Mouse (Mus musculus) thymus, adult 2 months (tissue): ENCODE data around the gene Izumo4. TPM values are rescaled to one million over a fixed set of nuclear protein-coding genes. Genes with fewer than 3 reads are reported as not detected.

Experiments used
- DNase-seq: peaks from one replicate; pipeline ENCODE4 v3.0.0; 2021
- H3K27ac ChIP-seq: fragments of 200-500 bp; 2 replicates; pipeline ENCODE4 v1.5.1; 2012; ENCODE audit warnings: low read length, control low read depth; ENCODE audit not compliant: control insufficient read depth, insufficient read depth
- H3K27me3 ChIP-seq: fragments of 200-500 bp; 2 replicates; pipeline ENCODE4 v1.6.1; 2012; ENCODE audit warnings: mild to moderate bottlenecking, low read length, moderate library complexity, mixed read lengths; ENCODE audit not compliant: control insufficient read depth, insufficient read depth
- H3K36me3 ChIP-seq: fragments of 200-500 bp; 2 replicates; pipeline ENCODE4 v1.6.1; 2012; ENCODE audit warnings: mild to moderate bottlenecking, low read length, moderate library complexity; ENCODE audit not compliant: control insufficient read depth, insufficient read depth
- H3K4me1 ChIP-seq: fragments of 200-500 bp; replicated peaks from 2 replicates; pipeline ENCODE4 v1.6.1; 2012; ENCODE audit warnings: low read length; ENCODE audit not compliant: control insufficient read depth, insufficient read depth
- H3K4me3 ChIP-seq: fragments of 200-500 bp; 2 replicates; pipeline ENCODE4 v1.5.1; 2012; ENCODE audit warnings: mild to moderate bottlenecking, low read length, control low read depth, moderate library complexity; ENCODE audit not compliant: control insufficient read depth, insufficient read depth
- CTCF ChIP-seq: fragments of 200-500 bp; IDR thresholded peaks from 2 replicates; pipeline ENCODE4 v1.5.1; 2012; ENCODE audit warnings: mild to moderate bottlenecking, control low read depth, low read length, moderate library complexity, borderline replicate concordance; ENCODE audit not compliant: control insufficient read depth, poor library complexity, insufficient read depth; ENCODE audit errors: extremely low read depth
- POLR2A ChIP-seq: fragments of 200-500 bp; IDR thresholded peaks from 2 replicates; pipeline ENCODE4 v1.6.1; 2012; ENCODE audit warnings: mild to moderate bottlenecking, low read length, control low read depth, moderate library complexity; ENCODE audit not compliant: control insufficient read depth, poor library complexity, insufficient read depth; ENCODE audit errors: extremely low read depth
- WGBS: fragments of 180-500 bp; shearing (Covaris S2); methylation state at CpG from one replicate; pipeline ENCODE4 v1.1.7; 2018; 5-methylcytosine and 5-hydroxymethylcytosine counted together
- polyA plus RNA-seq: library from polyadenylated mRNA; depleted of rRNA; stranded (reverse); fragments of >200 nt; gene quantifications from 2 replicates; pipeline ENCODE4 v1.2.3, GENCODE M21; 2012

Gene Izumo4
- polyA plus RNA-seq, 1 experiment: 66.9 TPM

DNA sequence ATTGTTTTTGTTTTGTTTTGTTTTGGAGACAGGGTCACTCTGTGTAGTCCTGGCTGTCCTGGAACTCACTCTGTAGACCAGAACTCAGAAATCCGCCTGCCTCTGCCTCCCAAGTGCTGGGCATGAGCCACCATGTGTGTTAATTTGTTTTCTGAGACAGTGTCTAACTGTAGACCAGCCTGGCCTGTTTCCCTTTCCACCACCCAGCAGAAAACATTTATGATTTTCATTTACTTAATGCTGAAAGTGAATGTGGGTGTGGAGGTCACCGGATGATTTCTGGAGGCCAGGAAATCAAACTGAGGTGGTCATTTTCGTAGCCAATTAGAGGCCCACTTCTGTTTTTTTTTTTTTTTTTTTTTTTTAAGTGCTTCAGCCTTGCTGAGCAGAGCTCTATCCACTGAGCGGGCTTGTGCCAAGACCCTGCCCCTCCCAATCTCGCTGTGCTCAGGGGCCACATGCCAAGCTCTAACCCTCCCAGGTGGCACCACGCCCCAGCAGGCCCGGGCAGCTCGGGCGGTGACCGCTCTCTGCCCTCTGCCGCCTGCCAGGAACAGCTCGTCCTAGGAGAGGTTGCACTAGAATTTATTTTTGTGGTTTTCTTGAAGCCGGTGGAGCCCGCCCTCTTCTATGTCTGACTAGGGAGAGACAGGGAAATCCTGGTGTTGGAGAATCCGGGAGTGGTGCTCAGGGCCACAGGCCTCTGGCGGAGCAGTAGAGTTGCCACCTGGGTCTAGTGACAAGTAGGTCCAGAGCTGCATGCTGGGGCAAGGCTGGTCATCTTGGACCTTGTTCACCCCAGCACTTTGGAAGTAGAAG, 37.6 kb upstream of the Izumo4 start:
- Histone ChIP-seq H3K4me3 (no peak overlapping the region), H3K27ac (peak overlapping the region; percentile 63), H3K27me3 (no peaks in the 10 kb centered on the region), H3K36me3 (peaks cover 41% of the 10 kb centered on the region), H3K4me1 (peaks cover 39% of the 10 kb centered on the region)
- DNase-seq: no peak
- TF ChIP-seq CTCF (no peak), POLR2A (no peak)
- 12% methylated on average over 16 of the region's 16 CpGs for WGBS

GRCm38 (mm10) chr10:80665016-80665380, 37.0 kb upstream of the Izumo4 start:
- Histone ChIP-seq H3K36me3 (peaks cover 47% of the 10 kb centered on the region), H3K4me3 (no peak overlapping the region), H3K27me3 (no peaks in the 10 kb centered on the region), H3K27ac (peak overlapping the region; percentile 63), H3K4me1 (peaks cover 39% of the 10 kb centered on the region)
- TF ChIP-seq CTCF (no peak), POLR2A (no peak)
- DNase-seq: no peak
- 28% methylated on average over 10 of the region's 10 CpGs for WGBS

GRCm38 (mm10) chr10:80665459-80665858, 36.5 kb upstream of the Izumo4 start:
- Histone ChIP-seq H3K4me1 (peaks cover 39% of the 10 kb centered on the region), H3K4me3 (no peak overlapping the region), H3K36me3 (peaks cover 51% of the 10 kb centered on the region), H3K27me3 (no peaks in the 10 kb centered on the region), H3K27ac (peak overlapping the region; percentile 16; the same call in 1 of the 2 replicates)
- DNase-seq: no peak
- no peak for TF ChIP-seq POLR2A
- no peak for TF ChIP-seq CTCF
- 63% methylated on average over 4 of the region's 4 CpGs for WGBS

- no peaks in the 10 kb centered on the region for H3K27me3 ChIP-seq
- peaks cover 42% of the 10 kb centered on the region for H3K4me1 ChIP-seq
- peaks cover 58% of the 10 kb centered on the region for H3K36me3 ChIP-seq
- no peak overlapping the region for H3K27ac ChIP-seq
- 57% methylated on average over 10 of the region's 10 CpGs for WGBS
- DNase-seq: no peak
- TF ChIP-seq POLR2A (no peak), CTCF (no peak)
- no peak overlapping the region for H3K4me3 ChIP-seq
Observed at GRCm38 (mm10) chr10:80665981-80666733, 35.8 kb upstream of the Izumo4 start.

- no peak for TF ChIP-seq CTCF
- TF ChIP-seq POLR2A: no peak
- no peak overlapping the region for H3K27ac ChIP-seq
- peaks cover 66% of the 10 kb centered on the region for H3K36me3 ChIP-seq
- WGBS: 97% methylated on average over 19 of the region's 19 CpGs
- H3K4me3 ChIP-seq: no peak overlapping the region
- DNase-seq: no peak
- H3K27me3 ChIP-seq: no peaks in the 10 kb centered on the region
- H3K4me1 ChIP-seq: peaks cover 49% of the 10 kb centered on the region
Observed at GRCm38 (mm10) chr10:80666837-80667412, 35.1 kb upstream of the Izumo4 start.

DNA sequence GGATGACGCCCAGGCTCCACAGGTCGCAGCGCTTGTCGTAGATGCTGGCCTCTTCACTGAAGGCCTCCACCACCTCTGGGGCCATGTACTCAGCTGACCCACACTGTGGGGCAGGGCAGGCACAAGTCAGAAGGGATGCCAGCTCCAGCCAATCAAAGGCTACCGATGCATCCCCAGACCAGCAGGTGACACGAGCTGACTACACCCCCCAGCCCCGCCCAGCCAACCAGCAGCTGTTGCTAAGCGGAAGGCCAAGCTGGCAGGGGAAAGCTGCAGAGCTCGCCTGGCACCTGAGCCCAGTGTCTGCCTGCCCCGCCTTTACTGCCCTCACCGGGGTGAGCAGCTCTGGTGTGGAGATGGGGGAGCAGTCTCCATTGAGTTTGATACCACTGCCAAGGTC, 33.4 kb upstream of the Izumo4 start:
- WGBS: 83% methylated on average over 11 of the region's 11 CpGs
- DNase-seq: no peak
- no peak overlapping the region for H3K4me3 ChIP-seq
- no peak overlapping the region for H3K27ac ChIP-seq
- peaks cover 71% of the 10 kb centered on the region for H3K36me3 ChIP-seq
- no peaks in the 10 kb centered on the region for H3K27me3 ChIP-seq
- TF ChIP-seq POLR2A: no peak
- TF ChIP-seq CTCF: no peak
- peaks cover 55% of the 10 kb centered on the region for H3K4me1 ChIP-seq
